Mouse (Mus musculus) spleen, adult 2 months (tissue): Measurements from ENCODE around the gene Swap70.

Source experiments
- CTCF ChIP-seq: fragments of 200-500 bp; IDR thresholded peaks from 2 replicates; pipeline ENCODE4 v1.5.1; 2011; ENCODE audit warnings: mild to moderate bottlenecking, inconsistent platforms; ENCODE audit not compliant: insufficient read depth, insufficient read length, insufficient replicate concordance; ENCODE audit errors: extremely low read depth
- POLR2A ChIP-seq: fragments of 200-500 bp; IDR thresholded peaks from 2 replicates; pipeline ENCODE4 v1.6.1; 2011; ENCODE audit warnings: low read depth, low read length, inconsistent platforms

GRCm38 (mm10) chr7:110246526-110246925, 25.0 kb downstream of the Swap70 start:
- TF ChIP-seq CTCF (no peak), POLR2A (no peak)
